Mouse (Mus musculus) CD8-positive naive resting alpha-beta T cell, adult 2 months (primary cell): ENCODE data around the gene Olfr555.
A peak's percentile ranks its signal among the peaks of the same experiment; 100 is the strongest.
"Not testable (repeated sequence)": the region's sequence is repeated elsewhere in the genome, so short reads cannot be mapped to it uniquely, and the experiment has no call there.

Experiments used
- DNase-seq, 2 experiments: peaks; one replicate each; pipeline ENCODE4 v3.0.0; 2022; ENCODE audit warnings: low read depth in 2 of 2, low spot score in 2 of 2

The Olfr555 gene

DNA sequence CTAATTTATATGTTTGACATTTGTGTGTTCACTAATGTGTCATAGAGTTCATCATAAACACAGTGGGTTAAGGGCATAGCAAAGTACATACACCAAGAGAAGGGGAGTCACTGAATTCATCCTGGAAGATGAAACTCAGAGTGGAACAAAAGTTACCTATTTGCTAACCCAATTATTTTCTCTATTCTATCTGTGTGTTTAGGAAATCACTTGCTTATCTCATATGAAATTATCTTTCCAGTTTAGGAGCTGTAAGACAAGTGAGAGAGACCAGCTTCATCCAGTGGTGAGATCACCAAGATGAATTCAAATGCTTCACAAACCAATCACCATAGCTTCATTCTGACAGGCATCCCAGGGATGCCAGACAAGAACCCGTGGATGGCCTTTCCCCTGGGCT is at the start of gene Olfr555:
TSS of gene Olfr555 (plus strand) at position 301 of the 400 bp plus-strand sequence.
- no peak for DNase-seq

- DNase-seq: no peak
Measured at GRCm38 (mm10) chr7:102618118-102618517, 40.5 kb upstream of the Olfr555 start, which contains the start of gene Olfr553. Olfr553 (minus strand) TSS chr7:102618218.

DNA sequence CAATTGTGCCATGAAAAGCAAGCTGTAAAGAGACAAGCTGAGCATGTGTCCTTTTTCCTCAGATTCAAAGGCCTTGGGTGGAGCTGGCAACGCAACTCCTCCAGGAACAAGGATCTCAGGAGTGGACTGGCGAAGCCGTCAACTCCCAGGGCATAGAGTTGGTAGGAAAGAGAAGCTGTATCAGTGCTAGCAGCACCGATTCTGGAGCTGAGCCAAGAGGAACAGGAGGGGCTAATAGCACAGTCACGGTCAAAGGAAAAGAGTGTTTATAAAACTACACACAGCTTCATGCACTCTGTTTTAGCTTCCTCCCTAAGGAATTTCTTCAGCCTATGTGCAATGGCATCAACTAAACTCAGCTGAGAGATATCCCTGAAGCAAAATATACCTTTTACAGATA is 39.0 kb upstream of the Olfr555 start:
- no peak for DNase-seq

GRCm38 (mm10) chr7:102620368-102620767 is 38.3 kb upstream of the Olfr555 start:
- DNase-seq: not testable (repeated sequence)

- peak; percentile 48 to 63 for DNase-seq
Measured at GRCm38 (mm10) chr7:102636665-102637064, 22.0 kb upstream of the Olfr555 start.

DNA sequence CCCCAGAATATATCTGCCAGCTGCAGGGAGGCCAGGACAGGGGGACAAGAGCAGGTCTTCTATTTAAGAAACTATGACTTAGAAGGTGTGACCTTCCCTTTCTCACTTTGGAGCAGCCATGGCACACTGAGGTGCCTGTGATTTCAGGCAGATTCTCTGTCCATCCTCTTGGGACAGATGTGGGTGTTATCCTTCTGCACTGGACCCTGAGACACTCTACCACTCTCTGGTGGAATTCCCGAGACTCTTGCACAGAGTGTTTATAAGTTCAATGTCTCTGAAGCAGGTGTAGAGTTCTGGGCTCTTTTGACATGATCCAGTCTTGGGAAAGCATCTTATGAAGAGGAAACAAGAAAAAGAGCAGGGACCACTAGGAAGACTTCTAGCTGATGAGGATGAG is 20.5 kb upstream of the Olfr555 start, which contains the start of gene Olfr554:
TSS of gene Olfr554 (plus strand) at position 301 of the 400 bp plus-strand sequence.
- no peak for DNase-seq

DNA sequence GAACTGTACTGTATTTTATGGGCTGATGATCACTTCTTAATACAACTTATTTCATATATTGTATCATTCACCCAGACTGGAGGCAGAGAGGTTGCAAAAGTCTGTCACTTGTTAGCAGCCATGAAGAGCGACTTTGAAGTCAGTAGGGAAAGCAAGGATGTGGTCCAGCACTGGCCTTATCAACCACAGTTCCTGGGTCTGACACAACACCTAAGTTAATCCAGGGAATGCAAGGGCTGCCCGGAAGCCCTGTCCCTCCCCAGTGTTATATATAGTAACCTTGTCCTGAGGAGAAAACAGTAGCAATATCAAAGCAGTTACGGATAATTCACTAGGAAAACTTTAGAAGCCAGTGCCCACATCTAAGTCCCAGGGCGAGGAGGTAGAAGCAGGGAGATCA is 13.7 kb upstream of the Olfr555 start:
- DNase-seq: not testable (repeated sequence)

DNA sequence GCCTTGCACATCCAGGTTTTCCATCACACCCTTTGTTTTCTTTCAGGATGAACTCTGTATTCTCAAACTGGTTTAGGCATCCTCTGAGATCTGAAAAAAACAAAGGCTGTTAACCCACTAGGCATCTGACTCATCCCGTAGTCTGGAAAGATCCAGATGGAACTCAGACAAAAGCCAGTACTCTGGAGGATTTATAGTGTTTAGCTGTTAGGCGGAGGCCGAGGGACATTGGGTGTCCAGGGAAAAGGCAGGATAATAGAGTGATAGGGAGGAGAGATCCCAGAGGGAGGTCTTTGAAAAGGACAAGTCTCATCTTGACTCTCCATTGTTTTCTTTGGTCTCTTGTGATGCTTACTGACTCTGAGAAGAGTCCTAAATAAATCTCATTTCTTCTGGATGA is 6.0 kb downstream of the Olfr555 start, which contains the start of gene Olfr556:
TSS of gene Olfr556 (plus strand) at position 301 of the 400 bp plus-strand sequence.
- no peak for DNase-seq

GRCm38 (mm10) chr7:102665378-102665777 is 6.8 kb downstream of the Olfr555 start:
- no peak for DNase-seq

DNA sequence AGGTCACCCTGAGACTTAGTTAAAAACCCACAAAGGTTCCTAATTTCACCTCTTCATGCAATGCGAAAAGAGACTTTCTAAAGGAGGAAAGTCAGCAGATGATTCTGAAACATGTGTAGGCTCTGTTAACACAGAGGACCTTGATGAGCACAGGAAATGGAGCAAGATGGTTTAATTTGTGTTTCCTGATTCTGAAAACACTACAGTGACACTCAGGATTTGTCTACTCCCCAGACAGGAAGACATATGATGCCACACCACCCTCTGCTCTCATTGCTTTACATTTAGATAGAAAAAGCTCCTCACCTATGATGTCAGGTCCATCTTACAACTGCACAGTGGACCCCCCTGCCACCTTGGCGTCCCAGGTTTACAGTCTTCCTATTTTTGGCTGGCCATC is 17.6 kb downstream of the Olfr555 start:
- DNase-seq: no peak

- no peak for DNase-seq
Measured at GRCm38 (mm10) chr7:102681916-102682315, 23.3 kb downstream of the Olfr555 start.

- DNase-seq: peak; percentile 86 to 88
Measured at GRCm38 (mm10) chr7:102686944-102687501, 28.4 kb downstream of the Olfr555 start, which contains the start of gene Trim68. Trim68 (minus strand) TSS chr7:102687327.

DNA sequence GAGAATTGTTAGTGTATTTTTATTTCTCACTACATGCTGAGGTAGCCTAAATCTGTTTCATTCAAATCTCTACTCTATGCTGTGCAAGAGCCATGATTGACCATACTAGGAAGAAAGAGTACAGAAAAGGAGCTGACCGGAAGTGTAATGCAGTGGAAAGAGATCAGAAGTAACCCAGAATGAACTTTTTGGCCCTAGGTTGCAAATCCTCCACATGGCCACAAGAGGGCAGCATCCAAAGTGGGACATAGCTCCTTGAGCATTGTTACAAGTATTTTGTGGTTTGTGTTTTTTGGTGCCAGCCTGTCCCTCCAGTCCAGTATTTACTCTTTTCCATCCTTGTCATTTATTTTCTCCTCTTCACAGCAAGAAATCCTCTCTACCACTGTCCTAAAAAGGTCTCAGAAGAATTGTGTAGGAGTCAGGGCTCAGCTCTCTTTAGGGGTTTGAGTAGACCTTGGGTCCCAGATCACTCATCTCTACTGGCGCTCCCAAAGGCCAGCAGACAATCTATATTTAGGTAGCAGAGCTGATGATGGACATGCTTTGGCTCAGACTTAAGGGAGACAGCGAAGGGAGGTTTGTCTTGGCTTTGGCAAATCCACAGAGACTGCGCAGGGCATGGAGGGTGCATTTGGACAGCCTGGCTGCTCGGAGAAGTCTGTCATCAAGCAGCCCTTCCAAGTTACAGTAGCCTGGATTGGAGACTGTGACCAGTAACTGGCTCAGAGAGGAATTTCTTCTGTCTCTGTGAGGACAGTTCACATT is 36.9 kb downstream of the Olfr555 start, which contains the start of gene Olfr557:
TSS of gene Olfr557 (plus strand) at position 553 of the 768 bp plus-strand sequence.
- DNase-seq: peak; percentile 8 to 37

GRCm38 (mm10) chr7:102698461-102698860 is 39.8 kb downstream of the Olfr555 start:
- DNase-seq: no peak

DNA sequence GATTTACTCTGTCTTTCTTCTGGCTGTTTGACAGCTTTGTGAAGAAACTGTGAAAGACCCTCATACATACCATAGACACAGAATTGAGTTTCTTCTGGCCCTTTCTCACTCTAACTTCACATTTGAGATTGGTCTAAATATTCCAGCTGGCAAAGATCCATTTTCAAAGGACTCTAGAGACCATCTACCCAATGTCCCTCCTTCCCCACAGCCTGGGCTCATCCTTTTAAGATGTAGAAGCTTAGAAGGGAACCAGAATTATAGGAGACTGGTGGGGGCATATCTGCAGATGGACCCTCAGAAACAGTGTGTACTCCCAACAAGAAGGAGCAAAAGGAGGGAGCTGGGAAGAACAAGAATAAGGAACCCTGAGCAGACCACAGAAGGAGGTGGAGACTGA is 43.3 kb downstream of the Olfr555 start, which contains the start of gene Olfr558:
TSS of gene Olfr558 (plus strand) at position 301 of the 400 bp plus-strand sequence.
- DNase-seq: no peak
